Mouse (Mus musculus) embryonic fibroblast, embryonic 13.5 days (primary cell): ENCODE results near the gene Col1a2.

Experiments used
- CTCF ChIP-seq: IDR thresholded peaks from 2 replicates; pipeline ENCODE4 v1.5.1; 2011; ENCODE audit warnings: mild to moderate bottlenecking, control low read depth, low read length, moderate library complexity, borderline replicate concordance; ENCODE audit not compliant: insufficient read depth
- POLR2A ChIP-seq: IDR thresholded peaks from 2 replicates; pipeline ENCODE4 v1.6.1; 2011; ENCODE audit warnings: low read depth, mild to moderate bottlenecking, control low read depth, low read length, moderate library complexity

- peak; percentile 67; the same call in 1 of the 2 replicates for TF ChIP-seq CTCF
- no peak for TF ChIP-seq POLR2A
Measured at GRCm38 (mm10) chr6:4557678-4558077, 53.1 kb downstream of the Col1a2 start.
